Mouse (Mus musculus) ovary, adult 18-20 months (tissue): Measurements from ENCODE around the gene Hsp90aa1.
"Not testable (repeated sequence)": the region's sequence is repeated elsewhere in the genome, so short reads cannot be mapped to it uniquely, and the experiment has no call there.

ENCODE experiments used
- DNase-seq: peaks from one replicate; pipeline ENCODE4 v3.0.0; 2022; ENCODE audit warnings: low spot score, mixed read lengths

Gene Hsp90aa1

GRCm38 (mm10) chr12:110698523-110699170, 3.9 kb downstream of the Hsp90aa1 start:
- no peak for DNase-seq

GRCm38 (mm10) chr12:110698080-110698479, 4.4 kb downstream of the Hsp90aa1 start:
- no peak for DNase-seq

GRCm38 (mm10) chr12:110697457-110697856, 5.1 kb downstream of the Hsp90aa1 start:
- DNase-seq = no peak

- DNase-seq = no peak
These were observed 5.5 kb downstream of the Hsp90aa1 start for GRCm38 (mm10) chr12:110696975-110697400.

- peak; percentile 95 for DNase-seq
These were observed 6.2 kb downstream of the Hsp90aa1 start for GRCm38 (mm10) chr12:110696173-110696974.

GRCm38 (mm10) chr12:110695676-110696171, 6.8 kb downstream of the Hsp90aa1 start:
- DNase-seq = no peak

- DNase-seq = not testable (repeated sequence)
These were observed 9.2 kb downstream of the Hsp90aa1 start for GRCm38 (mm10) chr12:110693378-110693777.

- DNase-seq = no peak
These were observed 12.4 kb downstream of the Hsp90aa1 start for GRCm38 (mm10) chr12:110689919-110690643.

GRCm38 (mm10) chr12:110688921-110689320, 13.6 kb downstream of the Hsp90aa1 start:
- DNase-seq = not testable (repeated sequence)

- peak; percentile 69 for DNase-seq
These were observed 14.4 kb downstream of the Hsp90aa1 start for GRCm38 (mm10) chr12:110687894-110688734.

- no peak for DNase-seq
These were observed 18.9 kb downstream of the Hsp90aa1 start for GRCm38 (mm10) chr12:110683580-110683979.

GRCm38 (mm10) chr12:110682561-110683299, 19.8 kb downstream of the Hsp90aa1 start, which contains the start of gene 1700001K19Rik:
Gene 1700001K19Rik, minus strand, starts transcription at chr12:110682619.
- no peak for DNase-seq

GRCm38 (mm10) chr12:110681878-110682277, 20.6 kb downstream of the Hsp90aa1 start:
- DNase-seq = no peak

- DNase-seq = no peak
These were observed 21.3 kb downstream of the Hsp90aa1 start for GRCm38 (mm10) chr12:110681191-110681590.

GRCm38 (mm10) chr12:110674243-110674642, 28.3 kb downstream of the Hsp90aa1 start:
- no peak for DNase-seq

GRCm38 (mm10) chr12:110667466-110668077, 35.0 kb downstream of the Hsp90aa1 start:
- no peak for DNase-seq

- no peak for DNase-seq
These were observed 40.8 kb downstream of the Hsp90aa1 start for GRCm38 (mm10) chr12:110661746-110662145.

- DNase-seq = no peak
These were observed 51.1 kb downstream of the Hsp90aa1 start for GRCm38 (mm10) chr12:110651464-110651863.

GRCm38 (mm10) chr12:110650241-110650641, 52.3 kb downstream of the Hsp90aa1 start:
- DNase-seq = no peak
